Mouse (Mus musculus) liver, embryonic 16.5 days (tissue): Measurements from ENCODE around the gene Cacna1f. TPM values are rescaled to one million over a fixed set of nuclear protein-coding genes. Genes with fewer than 3 reads are reported as not detected.

Experiments used
- ATAC-seq: fragments of 200-750 bp; cut with Nextera tagmentation; 2 replicates; pipeline ENCODE4 v1.8.0; 2017; ENCODE audit warnings: low read depth, mild to moderate bottlenecking, moderate number of reproducible peaks, moderate library complexity
- H3K27ac ChIP-seq: fragments of 300-500 bp; sonication (generic); 2 replicates; pipeline ENCODE4 v1.5.1; 2014; ENCODE audit warnings: mild to moderate bottlenecking, low read length
- H3K27me3 ChIP-seq: fragments of 300-500 bp; sonication (generic); 2 replicates; pipeline ENCODE4 v1.6.1; 2014; ENCODE audit warnings: low read depth, low read length, mixed read lengths; ENCODE audit not compliant: control insufficient read depth, insufficient read depth
- H3K36me3 ChIP-seq: fragments of 300-500 bp; sonication (generic); 2 replicates; pipeline ENCODE4 v1.6.1; 2014; ENCODE audit warnings: mild to moderate bottlenecking; ENCODE audit not compliant: control insufficient read depth, insufficient read depth
- H3K4me1 ChIP-seq: fragments of 300-500 bp; sonication (generic); 2 replicates; pipeline ENCODE4 v1.6.1; 2014; ENCODE audit warnings: low read depth, low read length, mixed read lengths; ENCODE audit not compliant: control insufficient read depth
- H3K4me2 ChIP-seq: fragments of 300-500 bp; sonication (generic); 2 replicates; pipeline ENCODE4 v1.6.1; 2014; ENCODE audit warnings: low read depth, low read length, mixed read lengths
- H3K4me3 ChIP-seq: fragments of 300-500 bp; sonication (generic); 2 replicates; pipeline ENCODE4 v1.5.1; 2014; ENCODE audit warnings: low read depth, mild to moderate bottlenecking, low read length
- H3K9ac ChIP-seq: fragments of 300-500 bp; sonication (generic); 2 replicates; pipeline ENCODE4 v1.6.1; 2014; ENCODE audit warnings: low read depth, low read length
- H3K9me3 ChIP-seq: fragments of 300-500 bp; sonication (generic); replicated peaks from 2 replicates; pipeline ENCODE4 v1.6.1; 2016; ENCODE audit warnings: low read length; ENCODE audit not compliant: control insufficient read depth
- WGBS: fragments of 180-500 bp; shearing (Covaris S2); extraction: QIAGEN DNeasy Blood & Tissue Kit; methylation state at CpG from one replicate; pipeline ENCODE4 v1.1.7; 2014; ENCODE audit not compliant: insufficient replicate concordance; 5-methylcytosine and 5-hydroxymethylcytosine counted together
- polyA plus RNA-seq: library from polyadenylated mRNA; unstranded; fragments of >200 nt; fragmentation: Nextera tagmentation; extraction: Ambion mirVana; gene quantifications from 2 replicates; pipeline ENCODE4 v1.2.1, GENCODE M21; 2015

Cacna1f gene
- polyA plus RNA-seq, 1 experiment from 2014 or later, result 0.04 TPM

DNA sequence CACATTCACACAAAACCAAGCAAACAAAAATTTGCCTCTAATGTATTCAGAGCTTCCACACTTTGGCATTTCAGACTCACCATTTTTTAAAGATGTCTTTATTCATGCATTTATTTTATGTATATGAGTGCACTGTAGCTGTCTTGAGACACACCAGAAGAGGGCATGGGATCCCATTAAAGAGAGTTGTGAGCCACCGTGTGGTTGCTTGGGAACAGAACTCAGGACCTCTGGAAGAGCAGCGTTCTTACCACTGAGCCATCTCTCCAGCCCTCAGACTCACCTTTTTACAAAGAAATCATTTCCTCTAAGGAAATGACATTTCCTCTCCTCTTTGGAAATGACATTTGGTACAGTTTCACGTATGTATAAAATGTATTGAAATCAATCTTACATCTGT, 72.1 kb downstream of the Cacna1f start:
- no peak overlapping the region for H3K9ac ChIP-seq
- no peak overlapping the region for H3K4me2 ChIP-seq
- H3K27me3 ChIP-seq, result no peaks in the 10 kb centered on the region
- H3K4me3 ChIP-seq, result no peak overlapping the region
- no peaks in the 10 kb centered on the region for H3K9me3 ChIP-seq
- no peak for ATAC-seq
- H3K27ac ChIP-seq, result no peak overlapping the region
- H3K4me1 ChIP-seq, result no peaks in the 10 kb centered on the region; the same call in none of the 2 replicates
- WGBS, result 28% methylated on average over 3 of the region's 3 CpGs
- no peaks in the 10 kb centered on the region for H3K36me3 ChIP-seq

DNA sequence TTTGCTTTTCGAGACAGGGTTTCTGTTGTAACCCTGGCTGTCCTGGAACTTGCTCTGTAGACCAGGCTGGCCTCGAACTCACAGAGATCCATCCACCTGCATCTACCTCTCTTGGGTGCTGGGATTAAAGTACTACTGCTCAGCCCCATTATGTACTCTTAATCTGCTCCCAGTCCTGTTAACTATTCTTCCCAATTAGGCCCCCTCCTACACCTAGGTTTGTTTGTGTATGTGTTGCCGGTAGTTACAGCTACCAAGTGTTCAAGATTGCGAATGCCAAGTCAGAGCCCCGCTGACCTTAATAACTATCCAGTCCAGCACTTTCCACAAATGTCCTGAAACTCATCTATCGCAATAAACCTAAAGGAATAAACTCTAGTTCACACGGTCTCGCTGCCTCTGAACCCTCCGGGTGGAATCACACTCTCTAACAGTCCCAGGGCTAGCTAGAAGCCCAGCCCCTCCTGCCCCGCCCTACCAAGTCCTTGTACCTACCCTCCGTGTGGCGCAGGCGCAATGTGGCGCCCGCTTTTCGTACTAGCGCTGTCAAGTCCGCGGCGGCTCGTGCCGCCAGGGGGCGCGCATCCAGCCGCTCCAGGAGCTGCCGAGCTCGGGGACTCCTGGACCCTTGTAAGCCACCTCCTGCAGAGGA, 72.6 kb downstream of the Cacna1f start:
- Histone ChIP-seq H3K9me3 (no peaks in the 10 kb centered on the region), H3K27ac (no peak overlapping the region), H3K9ac (0 out of 2 replicates have a peak overlapping the region, but pooled peaks have one; percentile 31), H3K4me2 (peak overlapping the region; percentile 55), H3K4me3 (peak overlapping the region; percentile 38), H3K27me3 (no peaks in the 10 kb centered on the region), H3K36me3 (no peaks in the 10 kb centered on the region), H3K4me1 (no peaks in the 10 kb centered on the region; the same call in none of the 2 replicates)
- ATAC-seq, result peak; percentile 93
- 16% methylated on average over 27 of the region's 27 CpGs for WGBS

DNA sequence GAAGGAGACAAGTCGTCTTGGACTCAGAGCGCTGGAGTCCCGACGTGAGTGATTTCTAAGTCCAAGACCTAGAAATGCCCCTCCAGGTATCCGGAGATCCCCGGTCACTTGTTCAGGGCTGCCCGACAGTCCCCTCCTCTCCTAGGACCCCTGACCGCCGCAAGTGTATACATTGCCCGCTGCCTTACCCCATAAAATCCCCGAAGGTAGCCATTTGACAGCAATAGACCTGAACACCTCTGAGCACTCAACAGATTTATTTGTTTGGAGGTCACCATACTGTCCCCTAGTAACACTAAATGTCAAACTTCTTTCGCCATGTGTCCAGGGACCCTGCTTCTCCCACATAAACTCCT, 73.2 kb downstream of the Cacna1f start:
- Histone ChIP-seq H3K36me3 (no peaks in the 10 kb centered on the region), H3K9ac (0 out of 2 replicates have a peak overlapping the region, but pooled peaks have one; percentile 31), H3K27ac (no peak overlapping the region), H3K27me3 (no peaks in the 10 kb centered on the region), H3K9me3 (no peaks in the 10 kb centered on the region), H3K4me3 (peak overlapping the region; percentile 38), H3K4me2 (peak overlapping the region; percentile 55), H3K4me1 (no peaks in the 10 kb centered on the region)
- ATAC-seq, result no peak
- 29% methylated on average over 12 of the region's 12 CpGs for WGBS

DNA sequence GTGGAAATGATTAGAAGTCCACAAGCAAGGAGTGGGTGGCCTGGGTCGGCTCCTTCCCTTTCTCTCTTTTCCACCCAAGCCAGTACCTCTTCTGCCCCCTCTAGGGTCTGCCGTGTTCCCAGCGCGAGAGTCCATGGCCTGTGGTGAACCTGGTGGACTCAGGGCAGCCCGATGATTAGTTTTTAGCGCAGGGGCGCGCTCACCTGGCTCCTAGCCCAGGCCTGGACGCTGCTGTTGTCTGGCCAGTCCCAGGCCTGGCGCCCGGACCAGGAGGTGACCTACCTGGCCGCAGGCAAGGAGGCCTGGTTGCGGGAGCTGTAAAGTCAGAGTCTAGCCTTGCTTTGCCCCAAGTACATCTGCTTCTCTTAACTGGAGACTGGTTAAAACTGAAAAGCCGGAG, 74.0 kb downstream of the Cacna1f start, which contains the start of gene Magix:
Gene Magix, minus strand, starts transcription at position 388 of the 400 bp plus-strand sequence.
- H3K4me1 ChIP-seq, result no peaks in the 10 kb centered on the region
- H3K9me3 ChIP-seq, result no peaks in the 10 kb centered on the region
- no peak within 1 kb of the TSS for H3K27ac ChIP-seq
- H3K36me3 ChIP-seq, result no peaks in the 10 kb centered on the region
- 0 out of 2 replicates have a peak within 1 kb of the TSS, but pooled peaks have one; percentile 31 for H3K9ac ChIP-seq
- H3K4me3 ChIP-seq, result peak within 1 kb of the TSS; percentile 38; the same call in 1 of the 2 replicates
- 66% methylated on average over 14 of the region's 14 CpGs for WGBS
- peak within 1 kb of the TSS; percentile 55 for H3K4me2 ChIP-seq
- peak; percentile 44 for ATAC-seq
- H3K27me3 ChIP-seq, result no peaks in the 10 kb centered on the region

Other genes starting within 250 kb of the Cacna1f start
- 0.02 and 0.04 TPM in 2 replicates for gene Usp27x, start 231.3 kb upstream of the Cacna1f start, polyA plus RNA-seq
- gene Foxp3, start 33.4 kb upstream of the Cacna1f start, polyA plus RNA-seq, result 0.09 TPM in 1 of 2 replicates, not detected in the other
- gene Ppp1r3f, start 32.8 kb upstream of the Cacna1f start, polyA plus RNA-seq, result 0.21 and 0.24 TPM in 2 replicates
- gene Ccdc22, start 1.6 kb upstream of the Cacna1f start, polyA plus RNA-seq, result 17.3 and 17.6 TPM in 2 replicates
- gene Syp, start 31.4 kb downstream of the Cacna1f start, polyA plus RNA-seq, result 0.25 and 0.32 TPM in 2 replicates
- gene Prickle3, start 50.2 kb downstream of the Cacna1f start, polyA plus RNA-seq, result 1.4 and 2.3 TPM in 2 replicates
- gene Plp2, start 64.3 kb downstream of the Cacna1f start, polyA plus RNA-seq, result 24.8 and 29.2 TPM in 2 replicates
- gene Magix, start 74.2 kb downstream of the Cacna1f start, polyA plus RNA-seq, result 0.12 TPM in 1 of 2 replicates, not detected in the other
- gene Gpkow, start 90.0 kb downstream of the Cacna1f start, polyA plus RNA-seq, result 13.4 and 14.0 TPM in 2 replicates
- gene Wdr45, start 107.2 kb downstream of the Cacna1f start, polyA plus RNA-seq, result 19.9 and 21.8 TPM in 2 replicates
- 0.27 and 0.51 TPM in 2 replicates for gene Gm45208, start 115.2 kb downstream of the Cacna1f start, polyA plus RNA-seq
- gene Praf2, start 121.4 kb downstream of the Cacna1f start, polyA plus RNA-seq, result 5.2 and 6.0 TPM in 2 replicates
- 1.6 and 1.9 TPM in 2 replicates for gene Ccdc120, start 143.8 kb downstream of the Cacna1f start, polyA plus RNA-seq
- 9.5 and 11.4 TPM in 2 replicates for gene Tfe3, start 155.5 kb downstream of the Cacna1f start, polyA plus RNA-seq
- 27.7 and 28.9 TPM in 2 replicates for gene Gripap1, start 182.7 kb downstream of the Cacna1f start, polyA plus RNA-seq
- gene Kcnd1, start 215.2 kb downstream of the Cacna1f start, polyA plus RNA-seq, result 0.19 TPM in 2 replicates
- gene Otud5, start 234.3 kb downstream of the Cacna1f start, polyA plus RNA-seq, result 32.9 and 42.5 TPM in 2 replicates